Mouse (Mus musculus): ENCODE results near the gene Slc26a5. TPM values are rescaled to one million over a fixed set of nuclear protein-coding genes. Genes with fewer than 3 reads are reported as not detected.

The Slc26a5 gene
- total RNA-seq, 4 experiments from 2014 or later: not detected

GRCm38 (mm10) chr5:21804837-21805236, 60.6 kb downstream of the Slc26a5 start:
- DNase-seq: no peak

GRCm38 (mm10) chr5:21803691-21804188, 61.7 kb downstream of the Slc26a5 start:
- no peak for DNase-seq

GRCm38 (mm10) chr5:21802907-21803306, 62.5 kb downstream of the Slc26a5 start:
- DNase-seq: no peak

- no peak for DNase-seq
These were observed 73.2 kb downstream of the Slc26a5 start for GRCm38 (mm10) chr5:21792166-21792565.

GRCm38 (mm10) chr5:21789061-21789460, 76.3 kb downstream of the Slc26a5 start:
- no peak for DNase-seq

- no peak for DNase-seq
These were observed 78.0 kb downstream of the Slc26a5 start for GRCm38 (mm10) chr5:21787186-21788105.

GRCm38 (mm10) chr5:21786258-21787185, 78.9 kb downstream of the Slc26a5 start:
- peak; percentile 85 for DNase-seq

GRCm38 (mm10) chr5:21785776-21786175, 79.6 kb downstream of the Slc26a5 start:
- no peak for DNase-seq

GRCm38 (mm10) chr5:21785053-21785452, 80.4 kb downstream of the Slc26a5 start, which contains the start of the genes Dnajc2 and Psmc2:
Gene Dnajc2 (minus strand): TSS chr5:21785251.
Gene Psmc2 (plus strand): TSS chr5:21785283.
- DNase-seq: peak; percentile 82

- DNase-seq: no peak
These were observed 81.0 kb downstream of the Slc26a5 start for GRCm38 (mm10) chr5:21784161-21785052.

GRCm38 (mm10) chr5:21776491-21776890, 88.9 kb downstream of the Slc26a5 start:
- DNase-seq: no peak

GRCm38 (mm10) chr5:21769841-21770240, 95.6 kb downstream of the Slc26a5 start:
- no peak for DNase-seq

- no peak for DNase-seq
These were observed 96.9 kb downstream of the Slc26a5 start for GRCm38 (mm10) chr5:21768506-21768905.

Other genes starting within 250 kb of the Slc26a5 start
- gene Fbxl13, start 220.0 kb downstream of the Slc26a5 start, total RNA-seq (2022): under 1 TPM in 3 of 4 experiments, not detected in 1; 0.19 to 0.52 (median 0.21) TPM
- 10 to 100 TPM; 21.3 to 23.2 (median 21.4) TPM for gene Armc10, start 219.8 kb downstream of the Slc26a5 start, total RNA-seq (2022)
- 10 to 100 TPM; 43.1 to 64.5 (median 46.1) TPM for gene Napepld, start 164.2 kb downstream of the Slc26a5 start, total RNA-seq (2022)
- gene Pmpcb, start 128.5 kb downstream of the Slc26a5 start, total RNA-seq (2022): 100 to 1,000 TPM; 215 to 293 (median 236) TPM
- gene Dnajc2, start 80.4 kb downstream of the Slc26a5 start, total RNA-seq (2022): 10 to 100 TPM; 25.4 to 31.8 (median 30.2) TPM
- gene Psmc2, start 80.3 kb downstream of the Slc26a5 start, total RNA-seq (2022): 100 to 1,000 TPM; 127 to 153 (median 141) TPM